Mouse (Mus musculus): ENCODE measurements around the gene Tpsab1. TPM values are rescaled to one million over a fixed set of nuclear protein-coding genes. Genes with fewer than 3 reads are reported as not detected.

Gene Tpsab1
- polyA plus RNA-seq, 1 experiment, result 2.5 TPM

GRCm38 (mm10) chr17:25332321-25332720 lies 13.0 kb downstream of the Tpsab1 start:
- Histone ChIP-seq H3K27me3 (ENCODE audit: control insufficient read depth, insufficient read depth, insufficient read length) (peaks cover 61% of the 10 kb centered on the region), H3K79me2 (ENCODE audit: control insufficient read depth, insufficient read depth) (no peaks in the 10 kb centered on the region), H3ac (ENCODE audit: control insufficient read depth, insufficient read length, low read depth) (no peak overlapping the region), H3K36me3 (ENCODE audit: control insufficient read depth, insufficient read depth) (no peaks in the 10 kb centered on the region), H3K79me3 (ENCODE audit: low read depth) (no peaks in the 10 kb centered on the region), H3K4me3 (ENCODE audit: insufficient read depth, poor library complexity, severe bottlenecking) (no peak overlapping the region)
- TF ChIP-seq MAX (IDR thresholded peaks at IDR 0.05), result no peak
- TF ChIP-seq USF1 (IDR thresholded peaks at IDR 0.05; ENCODE audit: low read depth), result no peak
- no peak for TF ChIP-seq MYOD1 (IDR thresholded peaks at IDR 0.05; ENCODE audit: control insufficient read depth, insufficient read length, low read depth)
- TF ChIP-seq FOSL1 (IDR thresholded peaks at IDR 0.05; ENCODE audit: insufficient read depth, low read length, poor library complexity, severe bottlenecking), result no peak
- no peak for TF ChIP-seq CTCF (IDR thresholded peaks at IDR 0.05; ENCODE audit: control insufficient read depth, insufficient read depth, insufficient read length)
- TF ChIP-seq CEBPB (IDR thresholded peaks at IDR 0.05; ENCODE audit: low read depth), result no peak
- no peak for TF ChIP-seq MYOG (IDR thresholded peaks at IDR 0.05; ENCODE audit: control insufficient read depth, extremely low read depth, insufficient read length)

- Histone ChIP-seq H3K4me3 (ENCODE audit: insufficient read depth, poor library complexity, severe bottlenecking) (no peak overlapping the region), H3K79me3 (ENCODE audit: low read depth) (no peaks in the 10 kb centered on the region), H3K27me3 (ENCODE audit: control insufficient read depth, insufficient read depth, insufficient read length) (peaks cover 55% of the 10 kb centered on the region), H3ac (ENCODE audit: control insufficient read depth, insufficient read length, low read depth) (no peak overlapping the region), H3K36me3 (ENCODE audit: control insufficient read depth, insufficient read depth) (no peaks in the 10 kb centered on the region), H3K79me2 (ENCODE audit: control insufficient read depth, insufficient read depth) (no peaks in the 10 kb centered on the region)
- no peak for TF ChIP-seq CEBPB (IDR thresholded peaks at IDR 0.05; ENCODE audit: low read depth)
- TF ChIP-seq USF1 (IDR thresholded peaks at IDR 0.05; ENCODE audit: low read depth), result no peak
- no peak for TF ChIP-seq MYOD1 (IDR thresholded peaks at IDR 0.05; ENCODE audit: control insufficient read depth, insufficient read length, low read depth)
These were observed 22.4 kb downstream of the Tpsab1 start for GRCm38 (mm10) chr17:25322930-25323329.

DNA sequence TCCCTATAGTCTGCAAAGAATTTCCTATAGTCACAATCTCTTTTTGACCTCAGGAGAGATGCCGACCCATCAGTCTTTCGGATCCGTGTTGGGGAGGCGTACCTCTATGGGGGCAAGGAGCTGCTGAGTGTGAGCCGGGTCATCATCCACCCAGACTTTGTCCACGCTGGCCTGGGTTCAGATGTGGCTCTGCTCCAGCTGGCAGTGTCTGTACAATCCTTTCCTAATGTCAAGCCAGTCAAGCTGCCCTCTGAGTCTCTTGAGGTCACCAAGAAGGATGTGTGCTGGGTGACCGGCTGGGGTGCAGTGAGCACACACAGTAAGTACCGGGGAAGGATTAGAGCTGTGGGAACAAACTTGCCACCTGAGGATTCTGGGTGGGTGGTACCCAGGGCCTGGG lies 24.5 kb downstream of the Tpsab1 start:
- H3ac ChIP-seq (ENCODE audit: control insufficient read depth, insufficient read length, low read depth), result no peak overlapping the region
- no peaks in the 10 kb centered on the region for H3K79me2 ChIP-seq (ENCODE audit: control insufficient read depth, insufficient read depth)
- H3K4me3 ChIP-seq (ENCODE audit: insufficient read depth, poor library complexity, severe bottlenecking), result no peak overlapping the region
- H3K27me3 ChIP-seq (ENCODE audit: control insufficient read depth, insufficient read depth, insufficient read length), result peaks cover 57% of the 10 kb centered on the region
- no peaks in the 10 kb centered on the region for H3K79me3 ChIP-seq (ENCODE audit: low read depth)
- H3K36me3 ChIP-seq (ENCODE audit: control insufficient read depth, insufficient read depth), result no peaks in the 10 kb centered on the region
- TF ChIP-seq MYOD1 (IDR thresholded peaks at IDR 0.05; ENCODE audit: control insufficient read depth, insufficient read length, low read depth) (no peak), USF1 (IDR thresholded peaks at IDR 0.05; ENCODE audit: low read depth) (no peak), CEBPB (IDR thresholded peaks at IDR 0.05; ENCODE audit: low read depth) (no peak), CTCF (IDR thresholded peaks at IDR 0.05; ENCODE audit: control insufficient read depth, insufficient read depth, insufficient read length) (no peak)

GRCm38 (mm10) chr17:25318354-25318753 lies 27.0 kb downstream of the Tpsab1 start, which contains the start of gene Prss29:
Gene Prss29, plus strand, starts transcription at chr17:25318654.
- H3K36me3 ChIP-seq (ENCODE audit: control insufficient read depth, insufficient read depth), result no peaks in the 10 kb centered on the region
- no peak within 1 kb of the TSS for H3K4me3 ChIP-seq (ENCODE audit: insufficient read depth, poor library complexity, severe bottlenecking)
- H3K79me2 ChIP-seq (ENCODE audit: control insufficient read depth, insufficient read depth), result no peaks in the 10 kb centered on the region
- peaks cover 59% of the 10 kb centered on the region for H3K27me3 ChIP-seq (ENCODE audit: control insufficient read depth, insufficient read depth, insufficient read length)
- H3K79me3 ChIP-seq (ENCODE audit: low read depth), result no peaks in the 10 kb centered on the region
- no peak within 1 kb of the TSS for H3ac ChIP-seq (ENCODE audit: control insufficient read depth, insufficient read length, low read depth)
- TF ChIP-seq CTCF (IDR thresholded peaks at IDR 0.05; ENCODE audit: control insufficient read depth, insufficient read depth, insufficient read length), result no peak
- TF ChIP-seq MYOG (IDR thresholded peaks at IDR 0.05; ENCODE audit: control insufficient read depth, extremely low read depth, insufficient read length), result no peak

DNA sequence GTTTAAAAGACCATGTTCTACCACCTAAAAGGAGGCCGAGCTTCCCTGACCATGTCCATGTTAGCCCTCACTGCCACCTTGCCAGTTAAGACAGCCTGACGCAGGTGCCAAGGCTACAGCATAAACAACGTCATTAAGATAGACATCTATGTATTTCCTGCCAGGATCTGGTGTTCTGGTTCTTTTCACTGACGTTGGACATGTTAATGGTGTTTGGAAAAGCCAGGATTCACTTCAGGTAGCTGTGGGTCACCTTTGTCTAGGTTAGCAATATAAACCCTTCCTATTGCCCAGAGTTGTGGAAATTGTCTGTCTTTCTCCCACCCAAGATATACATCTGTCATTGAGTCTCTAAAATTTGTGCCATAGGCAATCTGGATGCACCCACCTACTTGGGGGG lies 37.0 kb downstream of the Tpsab1 start, which contains the start of gene Prss28:
Gene Prss28 (plus strand): TSS at position 301 of the 400 bp plus-strand sequence.
- H3K27me3 ChIP-seq (ENCODE audit: control insufficient read depth, insufficient read depth, insufficient read length), result peaks cover 52% of the 10 kb centered on the region
- no peaks in the 10 kb centered on the region for H3K79me2 ChIP-seq (ENCODE audit: control insufficient read depth, insufficient read depth)
- no peak for TF ChIP-seq MYOG (IDR thresholded peaks at IDR 0.05; ENCODE audit: control insufficient read depth, extremely low read depth, insufficient read length)
- no peak for TF ChIP-seq CTCF (IDR thresholded peaks at IDR 0.05; ENCODE audit: control insufficient read depth, insufficient read depth, insufficient read length)
- no peak for TF ChIP-seq FOSL1 (IDR thresholded peaks at IDR 0.05; ENCODE audit: insufficient read depth, low read length, poor library complexity, severe bottlenecking)
- no peak for TF ChIP-seq MYOD1 (IDR thresholded peaks at IDR 0.05; ENCODE audit: control insufficient read depth, insufficient read length, low read depth)
- TF ChIP-seq USF1 (IDR thresholded peaks at IDR 0.05; ENCODE audit: low read depth), result no peak
- no peak for TF ChIP-seq CEBPB (IDR thresholded peaks at IDR 0.05; ENCODE audit: low read depth)
- TF ChIP-seq MAX (IDR thresholded peaks at IDR 0.05), result no peak
- no peak within 1 kb of the TSS for H3ac ChIP-seq (ENCODE audit: control insufficient read depth, insufficient read length, low read depth)
- no peaks in the 10 kb centered on the region for H3K36me3 ChIP-seq (ENCODE audit: control insufficient read depth, insufficient read depth)
- H3K4me3 ChIP-seq (ENCODE audit: insufficient read depth, poor library complexity, severe bottlenecking), result no peak within 1 kb of the TSS
- H3K79me3 ChIP-seq (ENCODE audit: low read depth), result no peaks in the 10 kb centered on the region

- Histone ChIP-seq H3K36me3 (ENCODE audit: control insufficient read depth, insufficient read depth) (no peaks in the 10 kb centered on the region), H3K27me3 (ENCODE audit: control insufficient read depth, insufficient read depth, insufficient read length) (peaks cover 61% of the 10 kb centered on the region), H3K79me3 (ENCODE audit: low read depth) (no peaks in the 10 kb centered on the region), H3K79me2 (ENCODE audit: control insufficient read depth, insufficient read depth) (no peaks in the 10 kb centered on the region), H3K4me3 (ENCODE audit: insufficient read depth, poor library complexity, severe bottlenecking) (no peak within 1 kb of the TSS), H3ac (ENCODE audit: control insufficient read depth, insufficient read length, low read depth) (no peak within 1 kb of the TSS)
- TF ChIP-seq MAX (IDR thresholded peaks at IDR 0.05) (no peak), MYOD1 (IDR thresholded peaks at IDR 0.05; ENCODE audit: control insufficient read depth, insufficient read length, low read depth) (no peak), MYOG (IDR thresholded peaks at IDR 0.05; ENCODE audit: control insufficient read depth, extremely low read depth, insufficient read length) (no peak), FOSL1 (IDR thresholded peaks at IDR 0.05; ENCODE audit: insufficient read depth, low read length, poor library complexity, severe bottlenecking) (no peak), CTCF (IDR thresholded peaks at IDR 0.05; ENCODE audit: control insufficient read depth, insufficient read depth, insufficient read length) (no peak), CEBPB (IDR thresholded peaks at IDR 0.05; ENCODE audit: low read depth) (no peak), USF1 (IDR thresholded peaks at IDR 0.05; ENCODE audit: low read depth) (no peak)
These were observed 47.3 kb downstream of the Tpsab1 start, which contains the start of gene Prss34 for GRCm38 (mm10) chr17:25298094-25298493. Gene Prss34, plus strand, starts transcription at chr17:25298394.
